Mouse (Mus musculus) erythroblast, embryonic 14.5 days (primary cell): ENCODE measurements around the gene Dnm1.

ENCODE experiments used
- GATA1 ChIP-seq: IDR thresholded peaks from 2 replicates; pipeline ENCODE4 v1.6.1; 2012; ENCODE audit warnings: low read length, inconsistent platforms, mixed read lengths
- TAL1 ChIP-seq: IDR thresholded peaks from 3 replicates; pipeline ENCODE4 v1.6.1; 2012; ENCODE audit warnings: low read length, inconsistent platforms, mixed read lengths

DNA sequence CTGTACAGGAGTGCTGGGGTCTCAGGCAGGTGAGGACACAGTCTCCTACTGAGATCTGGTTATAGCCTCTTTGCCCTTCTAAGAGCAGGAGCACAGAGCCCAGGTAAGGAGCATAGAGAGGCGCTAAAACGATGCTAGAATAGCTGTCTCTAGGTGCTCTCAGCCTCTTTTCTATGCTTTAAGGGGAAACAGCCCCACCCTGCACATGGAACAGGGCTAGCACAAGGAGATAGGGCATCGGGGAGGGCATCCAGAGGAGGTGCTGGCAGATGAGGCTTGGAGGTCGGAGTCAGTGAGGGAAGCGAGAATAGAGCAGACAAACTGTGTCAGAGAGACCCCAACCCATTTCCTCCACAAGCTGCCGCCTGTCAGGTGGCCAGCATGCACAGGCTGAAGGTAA, 6.1 kb downstream of the Dnm1 start:
- TF ChIP-seq GATA1: no peak
- TF ChIP-seq TAL1: no peak
